Mouse (Mus musculus) ES-Bruce4 (cell line): Measurements from ENCODE around the gene Wfdc12.

Source experiments
- CTCF ChIP-seq: IDR thresholded peaks from one replicate; pipeline ENCODE4 v1.8.1; 2011; ENCODE audit warnings: low read depth, low read length
- EP300 ChIP-seq: IDR thresholded peaks from 2 replicates; pipeline ENCODE4 v1.6.1; 2011; ENCODE audit warnings: low read depth, low read length; ENCODE audit not compliant: insufficient read depth

- TF ChIP-seq EP300 (no peak), CTCF (no peak)
Measured at GRCm38 (mm10) chr2:164183340-164183739, 7.1 kb downstream of the Wfdc12 start.
